ENCODE assay signal across 8 mouse cellular contexts in genomic region chr19:4125741-4126696, GRCm38 (mm10). TPM values are rescaled to one million over a fixed set of nuclear protein-coding genes. Genes with fewer than 3 reads are reported as not detected.
DNase-seq lines count a peak whose midpoint lies in the region; ATAC-seq lines count a peak whose summit lies in the region.

Gene Aip (minus strand): TSS chr19:4125858.

- no peaks in the 10 kb centered on the region for H3K9me3 ChIP-seq in megakaryocyte, embryonic 14.5 days

- peaks cover 40% of the 10 kb centered on the region for H3K36me3 ChIP-seq in megakaryocyte, embryonic 14.5 days (replicated peaks; ENCODE audit: low read length)

- peak; percentile 99 for DNase-seq in ZHBTc4 (ENCODE audit: low read depth, low spot score)
- peak; percentile 96 to 98 for DNase-seq in gastrocnemius, adult 8-10 months (ENCODE audit: low spot score in 2 of 2)
- peak; percentile 72 for DNase-seq in hindlimb bud, embryonic 11.5 days (ENCODE audit: extremely low spot score, low read depth, low spot score)
- peak; percentile 83 to 98 for DNase-seq in left cerebral cortex, adult 8-10 months (ENCODE audit: low spot score in 2 of 2)
- peak; percentile 99 for DNase-seq in right cerebral cortex, postnatal 10 days (ENCODE audit: low spot score in 2 of 2)
- peak; percentile 96 for DNase-seq in urinary bladder, postnatal 25 days (ENCODE audit: low spot score)

- H3K4me1 ChIP-seq in megakaryocyte, embryonic 14.5 days: peaks cover 69% of the 10 kb centered on the region

- peak; percentile 80 for ATAC-seq in common myeloid progenitor, adult 5-6 weeks (replicated peaks; ENCODE audit: low read depth, poor library complexity, severe bottlenecking)

- H3K4me3 ChIP-seq in megakaryocyte, embryonic 14.5 days (replicated peaks): peak within 1 kb of the TSS; percentile 95

- H3K27me3 ChIP-seq in megakaryocyte, embryonic 14.5 days (replicated peaks): no peaks in the 10 kb centered on the region

RNA-seq across cellular contexts. Expression of gene Aip, which starts in this region (rescaled TPM):
- total RNA-seq in common myeloid progenitor, adult 5-6 weeks (2017): 20.6 and 55.9 TPM in 2 replicates
- 10 to 100 TPM; 85.7 to 96.3 (median 90.3) TPM for total RNA-seq in gastrocnemius, adult 8-10 months (2022)
- 100 to 1,000 TPM; 120 to 143 (median 134) TPM for total RNA-seq in left cerebral cortex, adult 8-10 months (2022)
- 293 and 434 TPM in 2 replicates for polyA plus RNA-seq in megakaryocyte, embryonic 14.5 days (2012; ENCODE audit: insufficient read depth, low replicate concordance)

Comparison
In these comparisons a context has a peak if more than half of its experiments do, and no peak if none do; other contexts are left out.
1. Peak in every context shown above with its lines: DNase-seq, ATAC-seq and H3K4me3 ChIP-seq.